Comparison of ENCODE assay signal across 8 mouse cellular contexts in genomic region chr6:86371340-86371911, GRCm38 (mm10). TPM values are rescaled to one million over a fixed set of nuclear protein-coding genes. Genes with fewer than 3 reads are reported as not detected.
DNase-seq lines count a peak whose midpoint lies in the region; ATAC-seq and TF ChIP-seq lines count a peak whose summit lies in the region.

No protein-coding gene starts in this region.

- peaks cover 24% of the 10 kb centered on the region for H3K4me1 ChIP-seq in heart, embryonic 12.5 days (replicated peaks)
- peaks cover 19% of the 10 kb centered on the region for H3K4me1 ChIP-seq in kidney, postnatal 0 days (replicated peaks; ENCODE audit: insufficient read depth, low read length)
- peaks cover 25% of the 10 kb centered on the region for H3K4me1 ChIP-seq in liver, embryonic 11.5 days (replicated peaks; ENCODE audit: control insufficient read depth, insufficient read depth, low read length)
- H3K4me1 ChIP-seq in stomach, embryonic 14.5 days (ENCODE audit: control insufficient read depth, insufficient read depth, low read length), result peaks cover 14% of the 10 kb centered on the region

- ATAC-seq in erythroblast, adult 5-6 weeks (replicated peaks; ENCODE audit: low FRiP score, poor library complexity, severe bottlenecking), result peak; percentile 98
- peak; percentile 96 for ATAC-seq in heart, embryonic 12.5 days (ENCODE audit: insufficient number of reproducible peaks, low FRiP score)
- ATAC-seq in kidney, postnatal 0 days (replicated peaks; ENCODE audit: low FRiP score, low read depth), result peak; percentile 95
- ATAC-seq in liver, embryonic 11.5 days (replicated peaks; ENCODE audit: low FRiP score), result peak; percentile 93
- peak; percentile 95 for ATAC-seq in stomach, embryonic 14.5 days (ENCODE audit: insufficient number of reproducible peaks, insufficient read depth, low FRiP score, low read depth)

- WGBS in heart, embryonic 12.5 days, result under 1% methylated on average over 50 of the region's 50 CpGs
- under 1% methylated on average over 50 of the region's 50 CpGs for WGBS in kidney, postnatal 0 days
- WGBS in liver, embryonic 11.5 days, result under 1% methylated on average over 50 of the region's 50 CpGs
- WGBS in stomach, embryonic 14.5 days, result under 1% methylated on average over 50 of the region's 50 CpGs

- peak; percentile 94 for DNase-seq in B cell, adult 2 months
- peak; percentile 99 for DNase-seq in brain, adult 2 months (ENCODE audit: low read depth, low spot score)
- peak; percentile 98 for DNase-seq in kidney, postnatal 0 days (ENCODE audit: low spot score)
- peak; percentile 92 for DNase-seq in liver, embryonic 11.5 days (ENCODE audit: low spot score)
- peak; percentile 96 for DNase-seq in naive thymus-derived CD4-positive, alpha-beta T cell, adult 2 months (ENCODE audit: low read depth)

- no peak for TF ChIP-seq CTCF in kidney, postnatal 0 days (IDR thresholded peaks at IDR 0.05; ENCODE audit: low read depth)

- H3K36me3 ChIP-seq in heart, embryonic 12.5 days, result peaks cover 30% of the 10 kb centered on the region
- H3K36me3 ChIP-seq in kidney, postnatal 0 days (ENCODE audit: insufficient read depth, low read length), result 0 out of 2 replicates have a peak, but pooled peaks cover 4% of the 10 kb centered on the region
- peaks cover 9% of the 10 kb centered on the region; the same call in 1 of the 2 replicates for H3K36me3 ChIP-seq in liver, embryonic 11.5 days (ENCODE audit: control insufficient read depth, insufficient read depth, low read length)
- peaks cover 9% of the 10 kb centered on the region for H3K36me3 ChIP-seq in stomach, embryonic 14.5 days (ENCODE audit: control insufficient read depth, insufficient read depth, low read length)

- peak overlapping the region; percentile 85 for H3K4me3 ChIP-seq in heart, embryonic 12.5 days
- peak overlapping the region; percentile 72 for H3K4me3 ChIP-seq in kidney, postnatal 0 days (replicated peaks; ENCODE audit: low read depth, low read length)
- peak overlapping the region; percentile 91 for H3K4me3 ChIP-seq in liver, embryonic 11.5 days (ENCODE audit: low read depth, low read length)
- peak overlapping the region; percentile 76 for H3K4me3 ChIP-seq in stomach, embryonic 14.5 days (ENCODE audit: low read depth, low read length)

- peak overlapping the region; percentile 93 for H3K4me2 ChIP-seq in heart, embryonic 12.5 days
- H3K4me2 ChIP-seq in kidney, postnatal 0 days (ENCODE audit: low read length), result peak overlapping the region; percentile 72
- H3K4me2 ChIP-seq in liver, embryonic 11.5 days, result peak overlapping the region; percentile 84
- H3K4me2 ChIP-seq in stomach, embryonic 14.5 days (replicated peaks; ENCODE audit: low read depth, low read length), result peak overlapping the region; percentile 83

- H3K9ac ChIP-seq in heart, embryonic 12.5 days, result peak overlapping the region; percentile 91
- H3K9ac ChIP-seq in kidney, postnatal 0 days (ENCODE audit: low read depth, low read length), result peak overlapping the region; percentile 93
- H3K9ac ChIP-seq in liver, embryonic 11.5 days (ENCODE audit: low read depth, low read length), result peak overlapping the region; percentile 94
- peak overlapping the region; percentile 73 for H3K9ac ChIP-seq in stomach, embryonic 14.5 days (replicated peaks; ENCODE audit: low read depth, low read length)

- no peaks in the 10 kb centered on the region for H3K27me3 ChIP-seq in heart, embryonic 12.5 days (replicated peaks)
- H3K27me3 ChIP-seq in kidney, postnatal 0 days (ENCODE audit: insufficient read depth, low read length), result no peaks in the 10 kb centered on the region
- H3K27me3 ChIP-seq in liver, embryonic 11.5 days (replicated peaks; ENCODE audit: control insufficient read depth, insufficient read depth, low read length), result no peaks in the 10 kb centered on the region
- no peaks in the 10 kb centered on the region for H3K27me3 ChIP-seq in stomach, embryonic 14.5 days (ENCODE audit: control insufficient read depth, insufficient read depth, low read length)

- H3K9me3 ChIP-seq in heart, embryonic 12.5 days (replicated peaks), result no peaks in the 10 kb centered on the region
- H3K9me3 ChIP-seq in kidney, postnatal 0 days (replicated peaks; ENCODE audit: low read length), result no peaks in the 10 kb centered on the region
- H3K9me3 ChIP-seq in liver, embryonic 11.5 days (ENCODE audit: control insufficient read depth, low read length), result no peaks in the 10 kb centered on the region
- no peaks in the 10 kb centered on the region for H3K9me3 ChIP-seq in stomach, embryonic 14.5 days (ENCODE audit: control insufficient read depth, low read depth, low read length)

- H3K27ac ChIP-seq in heart, embryonic 12.5 days (ENCODE audit: poor library complexity, severe bottlenecking), result peak overlapping the region; percentile 84
- H3K27ac ChIP-seq in kidney, postnatal 0 days, result peak overlapping the region; percentile 87
- peak overlapping the region; percentile 91 for H3K27ac ChIP-seq in liver, embryonic 11.5 days (ENCODE audit: low read depth, low read length)
- peak overlapping the region; percentile 84 for H3K27ac ChIP-seq in stomach, embryonic 14.5 days (ENCODE audit: low read length)

RNA-seq across cellular contexts. Expression of gene Snrpg, which starts 0.3 kb away (rescaled TPM):
- 41.4 and 60.7 TPM in 2 replicates for total RNA-seq in erythroblast, adult 5-6 weeks (2015; ENCODE audit: low replicate concordance)
- 11.2 and 26.3 TPM in 2 replicates for total RNA-seq in erythroblast, adult 5-6 weeks (2017; ENCODE audit: low replicate concordance)
- 314 and 325 TPM in 2 replicates for polyA plus RNA-seq in heart, embryonic 12.5 days (2016; fragmentation: Nextera tagmentation; extraction: Ambion mirVana)
- polyA plus RNA-seq in kidney, postnatal 0 days (2015; fragmentation: Nextera tagmentation; extraction: Ambion mirVana), result 490 and 543 TPM in 2 replicates
- 741 and 785 TPM in 2 replicates for polyA plus RNA-seq in liver, embryonic 11.5 days (2014; fragmentation: Nextera tagmentation; extraction: Ambion mirVana)
- polyA plus RNA-seq in stomach, embryonic 14.5 days (2014; fragmentation: Nextera tagmentation; extraction: Ambion mirVana), result 676 and 802 TPM in 2 replicates

RNA-seq across cellular contexts. Expression of gene Fam136a, which starts 6.0 kb away (rescaled TPM):
- total RNA-seq in erythroblast, adult 5-6 weeks (2015; ENCODE audit: low replicate concordance), result 1.5 and 6.7 TPM in 2 replicates
- total RNA-seq in erythroblast, adult 5-6 weeks (2017; ENCODE audit: low replicate concordance), result 6.6 and 8.1 TPM in 2 replicates
- 95.0 and 102 TPM in 2 replicates for polyA plus RNA-seq in heart, embryonic 12.5 days (2016; fragmentation: Nextera tagmentation; extraction: Ambion mirVana)
- 100 and 110 TPM in 2 replicates for polyA plus RNA-seq in kidney, postnatal 0 days (2015; fragmentation: Nextera tagmentation; extraction: Ambion mirVana)
- 188 and 198 TPM in 2 replicates for polyA plus RNA-seq in liver, embryonic 11.5 days (2014; fragmentation: Nextera tagmentation; extraction: Ambion mirVana)
- polyA plus RNA-seq in stomach, embryonic 14.5 days (2014; fragmentation: Nextera tagmentation; extraction: Ambion mirVana), result 123 and 138 TPM in 2 replicates

RNA-seq across cellular contexts. Expression of gene Pcyox1, which starts 25.5 kb away (rescaled TPM):
- 3.1 and 9.4 TPM in 2 replicates for total RNA-seq in erythroblast, adult 5-6 weeks (2015; ENCODE audit: low replicate concordance)
- total RNA-seq in erythroblast, adult 5-6 weeks (2017; ENCODE audit: low replicate concordance), result 14.9 and 22.7 TPM in 2 replicates
- 59.4 and 64.7 TPM in 2 replicates for polyA plus RNA-seq in heart, embryonic 12.5 days (2016; fragmentation: Nextera tagmentation; extraction: Ambion mirVana)
- 110 and 111 TPM in 2 replicates for polyA plus RNA-seq in kidney, postnatal 0 days (2015; fragmentation: Nextera tagmentation; extraction: Ambion mirVana)
- 57.7 and 66.8 TPM in 2 replicates for polyA plus RNA-seq in liver, embryonic 11.5 days (2014; fragmentation: Nextera tagmentation; extraction: Ambion mirVana)
- 102 TPM in 2 replicates for polyA plus RNA-seq in stomach, embryonic 14.5 days (2014; fragmentation: Nextera tagmentation; extraction: Ambion mirVana)

RNA-seq across cellular contexts. Expression of gene Tia1, which starts 32.6 kb away (rescaled TPM):
- total RNA-seq in erythroblast, adult 5-6 weeks (2015; ENCODE audit: low replicate concordance), result 31.1 and 36.5 TPM in 2 replicates
- total RNA-seq in erythroblast, adult 5-6 weeks (2017; ENCODE audit: low replicate concordance), result 15.2 and 16.2 TPM in 2 replicates
- 140 and 158 TPM in 2 replicates for polyA plus RNA-seq in heart, embryonic 12.5 days (2016; fragmentation: Nextera tagmentation; extraction: Ambion mirVana)
- polyA plus RNA-seq in kidney, postnatal 0 days (2015; fragmentation: Nextera tagmentation; extraction: Ambion mirVana), result 119 and 122 TPM in 2 replicates
- 93.5 and 95.5 TPM in 2 replicates for polyA plus RNA-seq in liver, embryonic 11.5 days (2014; fragmentation: Nextera tagmentation; extraction: Ambion mirVana)
- 236 and 245 TPM in 2 replicates for polyA plus RNA-seq in stomach, embryonic 14.5 days (2014; fragmentation: Nextera tagmentation; extraction: Ambion mirVana)

RNA-seq across cellular contexts. Expression of gene Gm44790, which starts 55.0 kb away (rescaled TPM):
- not detected in 2 replicates for total RNA-seq in erythroblast, adult 5-6 weeks (2015; ENCODE audit: low replicate concordance)
- total RNA-seq in erythroblast, adult 5-6 weeks (2017; ENCODE audit: low replicate concordance), result not detected in 2 replicates
- 0.45 TPM in 1 of 2 replicates, not detected in the other for polyA plus RNA-seq in heart, embryonic 12.5 days (2016; fragmentation: Nextera tagmentation; extraction: Ambion mirVana)
- polyA plus RNA-seq in kidney, postnatal 0 days (2015; fragmentation: Nextera tagmentation; extraction: Ambion mirVana), result not detected in 2 replicates
- 0.47 TPM in 1 of 2 replicates, not detected in the other for polyA plus RNA-seq in liver, embryonic 11.5 days (2014; fragmentation: Nextera tagmentation; extraction: Ambion mirVana)
- polyA plus RNA-seq in stomach, embryonic 14.5 days (2014; fragmentation: Nextera tagmentation; extraction: Ambion mirVana), result not detected in 2 replicates

Comparison
In these comparisons a context has a peak if more than half of its experiments do, and no peak if none do; other contexts are left out.
1. Peak in every context shown above with its lines: DNase-seq, ATAC-seq, H3K4me3 ChIP-seq and H3K27ac ChIP-seq.